Mouse (Mus musculus) hindbrain, embryonic 16.5 days (tissue): Measurements from ENCODE around the gene Rpl22. TPM values are rescaled to one million over a fixed set of nuclear protein-coding genes. Genes with fewer than 3 reads are reported as not detected.

Experiments
- ATAC-seq: fragments of 200-750 bp; cut with Nextera tagmentation; 2 replicates; pipeline ENCODE4 v1.8.0; 2017; ENCODE audit warnings: moderate TSS enrichment, moderate library complexity
- H3K27ac ChIP-seq: fragments of 300-500 bp; sonication (generic); 2 replicates; pipeline ENCODE4 v1.5.1; 2014; ENCODE audit warnings: low read depth, mild to moderate bottlenecking, control low read depth, low read length, moderate library complexity
- H3K27me3 ChIP-seq: fragments of 300-500 bp; sonication (generic); replicated peaks from 2 replicates; pipeline ENCODE4 v1.6.1; 2014; ENCODE audit warnings: low read length; ENCODE audit not compliant: control insufficient read depth, insufficient read depth
- H3K36me3 ChIP-seq: fragments of 300-500 bp; sonication (generic); 2 replicates; pipeline ENCODE4 v1.6.1; 2014; ENCODE audit warnings: mild to moderate bottlenecking, low read length, moderate library complexity, mixed read lengths; ENCODE audit not compliant: control insufficient read depth, insufficient read depth
- H3K4me1 ChIP-seq: fragments of 300-500 bp; sonication (generic); 2 replicates; pipeline ENCODE4 v1.6.1; 2014; ENCODE audit warnings: low read depth, low read length; ENCODE audit not compliant: control insufficient read depth, insufficient read depth
- H3K4me2 ChIP-seq: fragments of 300-500 bp; sonication (generic); 2 replicates; pipeline ENCODE4 v1.6.1; 2014; ENCODE audit warnings: mild to moderate bottlenecking, low read length, control low read depth, moderate library complexity
- H3K4me3 ChIP-seq: fragments of 300-500 bp; sonication (generic); 2 replicates; pipeline ENCODE4 v1.5.1; 2014; ENCODE audit warnings: mild to moderate bottlenecking, low read length, control low read depth, moderate library complexity
- H3K9ac ChIP-seq: fragments of 300-500 bp; sonication (generic); 2 replicates; pipeline ENCODE4 v1.6.1; 2014; ENCODE audit warnings: low read depth, mild to moderate bottlenecking, control low read depth, low read length, moderate library complexity
- H3K9me3 ChIP-seq: fragments of 300-500 bp; sonication (generic); 2 replicates; pipeline ENCODE4 v1.6.1; 2014; ENCODE audit warnings: mild to moderate bottlenecking, low read length, moderate library complexity; ENCODE audit not compliant: control insufficient read depth
- WGBS: fragments of 180-500 bp; shearing (Covaris S2); extraction: QIAGEN DNeasy Blood & Tissue Kit; methylation state at CpG from one replicate; pipeline ENCODE4 v1.1.7; 2014; 5-methylcytosine and 5-hydroxymethylcytosine counted together
- polyA plus RNA-seq: library from polyadenylated mRNA; unstranded; fragments of >200 nt; fragmentation: Nextera tagmentation; extraction: Ambion mirVana; gene quantifications from 2 replicates; pipeline ENCODE4 v1.2.1, GENCODE M21; 2015

Gene Rpl22
- polyA plus RNA-seq, 1 experiment from 2014 or later = 138 TPM

DNA sequence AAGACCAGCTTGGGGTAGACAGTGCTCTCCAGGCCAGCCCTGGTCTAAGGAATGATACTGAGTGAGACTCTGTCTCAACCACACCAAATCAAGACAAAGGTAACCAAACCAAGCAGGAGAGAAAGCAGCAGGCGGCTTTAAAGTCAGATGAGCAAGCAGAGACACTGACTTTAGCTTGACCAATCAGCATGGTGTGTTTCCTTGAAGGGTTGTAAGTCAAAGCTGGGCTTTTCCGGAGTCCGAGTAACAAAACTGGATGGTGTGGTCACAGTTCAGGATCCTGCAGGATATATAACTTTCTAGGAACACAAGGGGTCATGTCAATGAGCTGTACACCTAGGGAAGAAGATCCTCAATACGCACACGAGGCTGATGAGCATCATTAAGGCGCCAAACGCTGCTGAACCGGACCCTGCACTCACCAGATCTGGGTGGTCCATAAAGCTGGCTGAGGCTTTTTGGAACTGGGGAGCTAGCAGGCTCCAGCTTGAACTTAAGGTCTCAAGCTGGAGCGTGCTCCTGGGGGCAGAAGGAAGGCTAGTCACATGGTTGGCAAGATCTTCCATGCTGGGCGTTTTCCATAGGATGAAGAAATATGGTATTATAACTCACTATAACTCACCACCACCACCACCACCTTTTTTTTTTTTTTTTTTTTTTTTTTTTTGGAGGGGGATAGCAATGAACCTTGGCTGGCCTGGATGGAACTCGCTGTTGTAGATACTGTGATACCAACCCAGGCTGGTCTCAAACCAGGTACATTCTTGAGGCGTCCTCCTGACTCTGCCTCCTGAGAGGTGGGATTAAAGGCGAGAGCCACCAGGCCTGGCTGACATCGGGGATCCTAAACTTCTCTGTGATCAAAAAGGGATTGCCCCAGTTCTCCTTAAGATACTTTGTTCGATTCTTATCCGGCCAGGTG is 640 bp upstream of the Rpl22 start:
- Histone ChIP-seq H3K36me3 (peaks cover 9% of the 10 kb centered on the region), H3K9me3 (no peaks in the 10 kb centered on the region), H3K4me1 (peaks cover 15% of the 10 kb centered on the region), H3K4me3 (peak overlapping the region; percentile 93), H3K27ac (no peak overlapping the region), H3K9ac (0 out of 2 replicates have a peak overlapping the region, but pooled peaks have one; percentile 29), H3K4me2 (peak overlapping the region; percentile 49), H3K27me3 (0 out of 2 replicates have a peak, but pooled peaks cover 2% of the 10 kb centered on the region)
- 58% methylated on average over 16 of the region's 16 CpGs for WGBS
- peak; percentile 31 for ATAC-seq

DNA sequence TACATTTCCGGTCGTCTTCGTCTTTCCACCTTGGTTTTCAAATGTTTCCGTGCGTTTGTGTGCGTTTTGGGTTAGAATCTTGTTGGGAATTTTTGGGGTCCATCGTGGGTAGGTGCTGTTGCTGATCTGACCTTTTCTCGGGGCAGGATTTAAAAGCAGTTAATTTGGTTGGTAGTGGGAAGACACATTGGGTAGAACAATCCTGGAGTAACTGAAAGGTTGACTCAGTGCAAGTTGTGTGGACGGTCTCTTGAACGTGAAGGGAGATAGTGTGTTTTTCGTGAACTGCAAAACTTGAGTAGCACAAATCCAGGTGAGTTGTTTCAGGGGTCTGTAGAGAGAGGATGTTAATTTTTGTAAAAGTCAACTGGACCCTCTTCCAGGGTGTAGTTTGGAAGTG is 1.0 kb downstream of the Rpl22 start:
- no peak for ATAC-seq
- H3K27ac ChIP-seq = no peak overlapping the region
- peak overlapping the region; percentile 93 for H3K4me3 ChIP-seq

DNA sequence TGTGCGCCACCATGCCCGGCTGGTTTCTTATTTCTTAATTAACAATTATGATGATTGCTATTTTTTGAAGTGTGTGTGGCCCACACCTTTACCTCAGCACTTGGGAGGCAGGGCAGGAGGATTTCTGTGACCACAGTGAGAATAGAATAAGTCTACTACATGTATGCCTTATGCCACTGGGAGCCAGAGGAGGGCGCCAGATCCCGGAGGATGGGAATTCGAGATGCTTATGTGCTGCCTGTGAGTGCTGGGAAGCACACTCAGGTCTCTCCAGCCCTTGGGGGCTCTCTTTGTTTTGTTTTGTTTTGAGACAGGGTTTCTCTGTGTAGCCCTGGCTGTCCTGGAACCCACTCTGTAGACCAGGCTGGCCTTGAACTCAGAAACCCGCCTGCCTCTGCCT is 3.1 kb downstream of the Rpl22 start:
- no peak overlapping the region for H3K4me3 ChIP-seq
- no peak for ATAC-seq
- H3K9me3 ChIP-seq = no peaks in the 10 kb centered on the region
- WGBS = 80% methylated on average over 6 of the region's 6 CpGs
- H3K36me3 ChIP-seq = peaks cover 25% of the 10 kb centered on the region
- H3K27ac ChIP-seq = no peak overlapping the region
- no peak overlapping the region for H3K4me2 ChIP-seq
- H3K27me3 ChIP-seq = no peaks in the 10 kb centered on the region
- no peak overlapping the region for H3K9ac ChIP-seq
- peaks cover 15% of the 10 kb centered on the region for H3K4me1 ChIP-seq

More for the DNA sequence above, 1.0 kb downstream of the Rpl22 start:
- H3K4me2 ChIP-seq = peak overlapping the region; percentile 86
- peaks cover 15% of the 10 kb centered on the region for H3K4me1 ChIP-seq
- H3K9ac ChIP-seq = peak overlapping the region; percentile 95
- no peaks in the 10 kb centered on the region for H3K9me3 ChIP-seq
- 0 out of 2 replicates have a peak, but pooled peaks cover 2% of the 10 kb centered on the region for H3K27me3 ChIP-seq
- WGBS = 4% methylated on average over 11 of the region's 11 CpGs
- peaks cover 13% of the 10 kb centered on the region for H3K36me3 ChIP-seq

DNA sequence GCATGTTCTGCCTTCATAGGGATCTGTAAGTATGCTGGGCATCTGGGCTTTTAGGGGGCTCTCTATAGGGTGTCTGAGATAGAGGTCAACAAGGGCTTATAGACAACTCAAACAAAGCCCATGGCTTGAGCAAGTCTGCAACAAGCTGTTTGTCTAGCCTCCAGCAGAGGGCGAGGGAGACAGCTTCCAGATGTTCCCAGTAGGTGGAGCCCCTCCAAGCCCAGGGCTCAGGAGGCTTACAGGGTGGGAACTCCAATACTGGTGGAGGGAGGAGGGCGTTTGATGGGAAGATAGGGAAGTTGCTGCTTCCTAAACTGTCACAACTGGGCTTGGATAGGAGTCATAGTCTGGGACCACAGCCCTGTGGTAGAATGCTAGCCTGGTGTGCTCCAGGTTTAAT is 7.4 kb downstream of the Rpl22 start:
- Histone ChIP-seq H3K4me1 (no peaks in the 10 kb centered on the region; the same call in 1 of the 2 replicates), H3K9me3 (no peaks in the 10 kb centered on the region), H3K27me3 (no peaks in the 10 kb centered on the region), H3K36me3 (peaks cover 35% of the 10 kb centered on the region), H3K9ac (no peak overlapping the region), H3K4me3 (no peak overlapping the region), H3K4me2 (no peak overlapping the region), H3K27ac (no peak overlapping the region)
- peak; percentile 71 for ATAC-seq
- WGBS = 33% methylated on average over 2 of the region's 2 CpGs

DNA sequence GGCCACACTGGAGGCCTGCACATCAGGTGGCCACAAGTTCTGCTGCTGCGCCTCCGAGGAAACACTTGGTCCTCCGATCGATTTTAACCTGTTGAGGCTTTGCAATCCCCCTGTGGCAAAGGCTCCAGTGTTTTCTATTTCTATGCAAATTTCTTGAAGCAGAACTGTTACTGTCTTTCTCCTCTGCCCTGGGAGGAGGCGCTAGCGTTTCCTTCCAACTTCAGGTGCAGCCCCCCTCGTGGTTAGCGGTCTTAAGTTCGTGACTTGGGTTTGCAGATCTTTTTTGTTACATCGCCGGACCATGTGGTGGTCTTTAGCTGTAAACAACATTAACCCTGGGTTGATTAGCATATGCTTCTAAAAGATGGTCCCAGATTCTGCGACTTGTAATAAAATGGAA is 8.0 kb downstream of the Rpl22 start:
- Histone ChIP-seq H3K36me3 (peaks cover 35% of the 10 kb centered on the region), H3K4me1 (peaks cover 2% of the 10 kb centered on the region; the same call in 1 of the 2 replicates), H3K9me3 (no peaks in the 10 kb centered on the region), H3K4me2 (no peak overlapping the region), H3K27ac (no peak overlapping the region), H3K9ac (no peak overlapping the region), H3K27me3 (no peaks in the 10 kb centered on the region), H3K4me3 (no peak overlapping the region)
- WGBS = 90% methylated on average over 12 of the region's 12 CpGs
- ATAC-seq = no peak

DNA sequence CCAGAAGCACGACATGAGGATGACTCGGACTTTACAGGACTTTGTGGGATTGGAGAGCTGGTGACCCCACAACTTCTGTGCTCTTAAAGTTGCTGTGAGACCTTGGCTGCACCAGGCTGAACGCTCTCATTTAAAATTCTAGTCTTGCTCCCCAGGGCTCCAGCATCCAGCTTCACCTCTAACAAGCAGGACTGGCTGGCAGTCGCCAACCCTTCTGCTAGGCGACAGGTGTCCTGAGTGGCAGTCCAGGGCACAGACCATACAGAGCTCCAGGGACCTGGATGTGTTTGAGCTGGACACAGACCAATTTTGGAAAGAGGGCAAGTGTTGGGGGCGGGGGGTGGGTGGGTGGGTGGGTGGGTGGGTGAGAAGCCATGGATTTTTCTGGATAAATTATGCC is 12.2 kb downstream of the Rpl22 start:
- no peak overlapping the region for H3K4me2 ChIP-seq
- ATAC-seq = no peak
- peaks cover 24% of the 10 kb centered on the region for H3K4me1 ChIP-seq
- H3K9me3 ChIP-seq = no peaks in the 10 kb centered on the region
- no peak overlapping the region for H3K27ac ChIP-seq
- no peak overlapping the region for H3K4me3 ChIP-seq
- peaks cover 16% of the 10 kb centered on the region for H3K36me3 ChIP-seq
- H3K9ac ChIP-seq = no peak overlapping the region
- H3K27me3 ChIP-seq = no peaks in the 10 kb centered on the region
- 25% methylated on average over 6 of the region's 6 CpGs for WGBS

DNA sequence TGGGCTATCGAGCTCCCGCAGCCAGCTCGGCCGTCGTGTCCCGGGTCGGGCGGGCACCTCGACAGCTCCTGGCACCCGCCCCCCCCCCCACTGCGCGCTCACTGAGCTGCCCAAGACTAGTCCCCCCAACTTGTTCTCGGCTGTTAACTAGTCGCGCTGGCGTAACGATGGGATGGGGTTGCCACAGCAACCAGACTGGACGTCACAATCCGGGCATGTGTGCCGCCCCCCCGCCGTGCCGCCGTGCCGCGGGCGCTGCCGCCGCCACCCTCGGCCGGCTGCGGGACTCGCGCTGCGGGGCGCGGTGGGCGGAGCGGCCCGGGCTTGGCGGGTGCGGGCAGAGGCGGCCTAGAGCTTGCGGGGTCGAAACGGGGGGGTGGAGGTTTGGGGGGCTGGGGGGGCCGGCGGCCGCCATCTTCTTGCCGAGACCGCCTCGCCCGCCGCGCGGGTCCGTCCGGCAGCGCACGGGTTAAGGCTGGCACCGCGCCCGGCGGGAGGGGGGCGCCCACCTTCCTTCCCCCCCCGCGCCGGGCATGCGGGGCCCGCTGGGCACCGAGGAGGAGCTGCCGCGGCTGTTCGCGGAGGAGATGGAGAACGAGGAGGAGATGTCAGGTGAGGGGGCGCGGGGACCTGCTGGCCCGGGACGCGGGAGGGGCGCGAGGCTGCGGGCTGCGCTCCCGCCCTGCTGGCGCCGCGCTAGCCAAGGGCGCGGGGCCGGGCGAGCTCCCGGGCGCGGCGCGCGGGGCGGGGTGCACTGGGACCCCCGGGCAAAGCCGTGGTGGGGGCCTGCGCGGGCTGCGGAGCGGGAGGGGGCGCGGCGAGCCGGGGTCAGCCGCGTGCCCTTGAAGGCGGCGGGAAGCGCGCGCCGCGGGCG is 13.1 kb downstream of the Rpl22 start, which contains the start of gene Chd5:
Gene Chd5, plus strand, starts transcription at position 233 of the 874 bp plus-strand sequence.
- peak; percentile 41 for ATAC-seq
- peak within 1 kb of the TSS; percentile 80 for H3K27ac ChIP-seq
- WGBS = under 1% methylated on average over 54 of the region's 120 CpGs

DNA sequence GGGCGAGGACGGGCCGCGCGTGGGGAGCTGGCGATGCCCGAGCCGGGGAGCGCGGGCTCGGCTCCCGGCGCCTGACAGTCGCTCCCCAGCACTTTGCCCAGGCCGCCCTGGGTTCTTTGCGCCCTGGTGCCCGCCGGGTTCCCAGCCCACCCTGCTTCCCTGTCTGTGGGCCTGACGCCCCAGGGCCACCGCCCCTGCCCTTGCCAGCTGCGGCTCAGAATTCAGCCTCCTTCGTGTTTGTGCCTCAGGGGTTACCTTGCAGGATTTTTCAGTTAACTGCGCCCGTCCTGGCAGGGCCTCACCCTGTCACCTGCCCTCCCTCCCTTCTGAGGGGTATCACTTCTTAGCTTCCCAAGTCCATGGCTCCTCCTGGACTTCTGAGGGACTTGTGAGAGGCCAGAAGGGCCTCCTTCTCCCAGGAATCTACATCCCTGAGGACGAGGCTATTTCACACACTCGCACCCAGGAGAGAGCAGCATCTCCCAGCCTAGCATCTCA is 13.8 kb downstream of the Rpl22 start:
- WGBS = 1% methylated on average over 20 of the region's 26 CpGs
- peak; percentile 2; the same call in 1 of the 2 replicates for ATAC-seq
- H3K9me3 ChIP-seq = no peaks in the 10 kb centered on the region
- H3K27ac ChIP-seq = peak overlapping the region; percentile 80
- H3K4me3 ChIP-seq = peak overlapping the region; percentile 76
- H3K4me2 ChIP-seq = peak overlapping the region; percentile 72
- H3K27me3 ChIP-seq = no peaks in the 10 kb centered on the region
- peaks cover 28% of the 10 kb centered on the region for H3K4me1 ChIP-seq
- H3K36me3 ChIP-seq = peaks cover 5% of the 10 kb centered on the region
- peak overlapping the region; percentile 94 for H3K9ac ChIP-seq

More for the DNA sequence above, 13.1 kb downstream of the Rpl22 start, which contains the start of gene Chd5:
- Histone ChIP-seq H3K27me3 (no peaks in the 10 kb centered on the region), H3K9ac (peak within 1 kb of the TSS; percentile 94), H3K4me1 (peaks cover 28% of the 10 kb centered on the region), H3K4me3 (peak within 1 kb of the TSS; percentile 76), H3K4me2 (peak within 1 kb of the TSS; percentile 72), H3K9me3 (no peaks in the 10 kb centered on the region), H3K36me3 (peaks cover 10% of the 10 kb centered on the region)
